Mouse (Mus musculus): ENCODE data around the gene Spata3.
A peak's percentile ranks its signal among the peaks of the same experiment; 100 is the strongest.
"Not testable (repeated sequence)": the region's sequence is repeated elsewhere in the genome, so short reads cannot be mapped to it uniquely, and the experiment has no call there.

Gene Spata3

DNA sequence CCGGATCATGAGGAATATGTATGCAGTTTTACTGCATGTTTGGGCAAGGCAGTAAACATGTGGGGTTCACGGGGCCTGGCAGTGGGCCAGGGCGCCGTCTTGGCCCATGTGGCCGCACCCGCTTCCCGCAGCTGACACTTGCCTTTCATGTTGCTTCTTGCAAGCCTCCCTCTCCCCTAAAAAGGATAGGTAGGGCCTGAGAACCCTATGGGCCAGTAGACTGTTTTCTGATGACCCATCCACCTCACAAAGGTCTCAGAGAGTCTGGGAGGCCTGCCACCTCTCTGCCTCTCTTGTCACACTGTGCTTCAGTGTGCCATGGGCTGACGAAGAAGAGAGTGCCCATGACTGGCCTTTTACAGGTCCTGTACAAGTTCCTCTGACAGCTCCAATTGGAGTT, at the start of gene Spata3:
TSS of gene Spata3 (plus strand) at position 301 of the 400 bp plus-strand sequence.
- DNase-seq (ENCODE audit: low read depth, low spot score): no peak

DNA sequence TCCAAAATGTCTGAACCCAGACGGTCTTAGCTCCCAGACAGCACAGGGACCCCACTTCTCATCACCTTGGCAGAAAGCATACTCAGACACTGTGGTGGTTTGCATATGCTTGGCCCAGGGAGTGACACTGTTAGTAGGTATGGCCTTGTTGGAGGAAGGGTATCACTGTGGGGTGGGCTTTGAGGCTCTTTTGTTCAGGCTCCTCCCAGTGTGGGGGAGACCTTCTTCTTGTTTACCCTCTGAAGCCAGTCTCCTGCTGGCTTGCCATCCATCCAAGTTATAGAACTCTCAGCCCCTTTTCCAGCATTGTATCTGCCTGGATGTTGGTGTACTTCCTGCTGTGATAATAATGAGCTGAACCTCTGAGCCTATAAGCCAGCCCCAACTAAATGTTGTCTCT, 47.5 kb upstream of the Spata3 start:
- DNase-seq (ENCODE audit: low read depth, low spot score): no peak

DNA sequence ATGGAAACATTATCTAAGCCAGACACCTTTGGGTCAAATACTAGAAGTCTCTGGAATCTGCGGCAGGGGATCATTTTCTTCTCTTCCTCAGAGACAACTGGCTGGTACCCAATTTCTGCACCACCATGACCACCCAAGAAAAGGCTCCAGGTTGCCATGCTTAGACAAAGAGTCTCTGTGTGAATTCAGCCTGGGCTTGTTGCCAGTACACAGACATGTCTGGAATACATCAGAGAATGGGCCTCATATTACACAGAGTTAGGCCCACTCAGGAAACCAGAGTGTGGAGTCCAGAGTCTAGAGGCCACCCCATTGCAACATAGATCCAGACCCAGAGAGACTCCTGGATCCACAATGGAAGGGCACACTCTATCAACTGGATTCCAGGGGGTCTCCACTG, 47.1 kb upstream of the Spata3 start:
- DNase-seq (ENCODE audit: low read depth, low spot score): no peak

DNA sequence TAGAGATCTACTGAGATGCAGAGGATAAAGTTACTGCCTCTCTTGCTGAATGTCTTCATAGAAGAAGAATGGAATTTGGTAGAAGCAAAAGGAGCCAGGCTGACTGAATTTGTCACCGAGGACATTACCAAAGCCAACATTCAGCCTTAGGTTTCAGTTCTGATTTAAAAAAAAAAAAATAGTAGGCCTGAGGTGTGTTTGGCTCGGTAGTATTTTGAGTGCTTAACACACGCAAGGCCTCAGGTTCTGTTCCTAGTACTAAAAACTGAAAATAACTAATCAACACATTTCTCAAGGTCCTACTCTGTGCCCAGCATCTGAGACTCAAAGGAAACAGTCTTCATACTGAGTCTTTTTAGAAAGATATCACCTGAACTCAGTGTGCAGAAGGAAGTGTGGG, 45.5 kb upstream of the Spata3 start:
- no peak for DNase-seq (ENCODE audit: low read depth, low spot score)

DNA sequence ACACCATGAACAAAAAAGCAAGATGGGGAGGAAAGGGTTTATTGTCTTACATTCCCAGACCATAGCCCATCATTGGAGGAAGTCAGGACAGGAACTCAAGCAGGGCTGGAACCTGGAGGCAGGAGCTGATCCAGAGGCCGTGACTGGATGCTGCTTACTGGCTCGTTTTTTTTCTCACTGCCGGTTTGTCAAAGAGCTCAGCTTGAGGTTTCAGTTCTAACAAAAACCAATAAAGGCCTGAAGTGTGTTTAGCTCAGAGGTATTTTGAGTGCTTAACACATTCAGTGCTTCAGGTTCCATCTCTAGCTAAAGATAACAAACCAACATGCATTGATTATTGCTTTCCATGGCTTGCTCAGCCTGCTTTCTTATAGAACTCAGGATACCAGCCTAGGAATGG, 44.3 kb upstream of the Spata3 start:
- no peak for DNase-seq (ENCODE audit: low read depth, low spot score)

DNA sequence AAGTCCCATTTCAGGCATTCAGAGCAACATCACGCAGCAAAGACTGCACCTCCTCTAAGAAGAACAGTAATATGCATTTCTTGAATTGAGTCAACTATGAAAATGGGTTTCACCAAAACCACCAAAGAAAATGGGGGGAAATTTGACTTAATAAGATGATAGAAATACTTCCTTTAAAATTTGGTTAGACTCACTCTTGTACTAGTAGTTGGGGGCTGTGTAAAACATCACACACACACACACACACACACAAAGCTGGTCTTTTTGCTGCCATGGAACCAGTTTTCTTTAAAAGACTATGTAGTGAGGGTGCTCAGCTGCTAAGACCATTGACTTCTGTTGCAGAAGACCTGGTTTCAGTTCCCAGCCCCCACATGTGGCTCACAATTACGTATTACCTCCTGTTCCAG, 43.1 kb upstream of the Spata3 start:
- no peak for DNase-seq (ENCODE audit: low read depth, low spot score)

DNA sequence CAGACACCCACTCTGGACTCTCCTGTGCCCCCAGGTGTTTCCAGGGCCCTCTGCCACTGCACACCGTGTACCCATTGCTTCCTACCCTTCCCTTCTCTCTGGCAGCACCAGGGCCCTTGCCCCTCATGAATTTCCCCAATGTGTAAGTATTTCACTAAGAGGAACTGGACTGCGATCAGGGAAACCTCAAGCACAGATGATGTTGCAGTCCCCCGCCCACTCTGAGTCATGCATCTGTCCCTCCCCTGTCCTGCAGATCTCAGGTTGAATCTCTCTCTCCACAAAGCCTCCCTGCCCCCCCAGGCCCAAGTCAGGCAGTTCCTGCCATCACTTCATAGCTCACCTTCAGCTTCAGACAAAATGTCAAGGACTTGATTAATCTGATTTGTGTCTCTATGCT, 38.9 kb upstream of the Spata3 start:
- DNase-seq (ENCODE audit: low read depth, low spot score): no peak

DNA sequence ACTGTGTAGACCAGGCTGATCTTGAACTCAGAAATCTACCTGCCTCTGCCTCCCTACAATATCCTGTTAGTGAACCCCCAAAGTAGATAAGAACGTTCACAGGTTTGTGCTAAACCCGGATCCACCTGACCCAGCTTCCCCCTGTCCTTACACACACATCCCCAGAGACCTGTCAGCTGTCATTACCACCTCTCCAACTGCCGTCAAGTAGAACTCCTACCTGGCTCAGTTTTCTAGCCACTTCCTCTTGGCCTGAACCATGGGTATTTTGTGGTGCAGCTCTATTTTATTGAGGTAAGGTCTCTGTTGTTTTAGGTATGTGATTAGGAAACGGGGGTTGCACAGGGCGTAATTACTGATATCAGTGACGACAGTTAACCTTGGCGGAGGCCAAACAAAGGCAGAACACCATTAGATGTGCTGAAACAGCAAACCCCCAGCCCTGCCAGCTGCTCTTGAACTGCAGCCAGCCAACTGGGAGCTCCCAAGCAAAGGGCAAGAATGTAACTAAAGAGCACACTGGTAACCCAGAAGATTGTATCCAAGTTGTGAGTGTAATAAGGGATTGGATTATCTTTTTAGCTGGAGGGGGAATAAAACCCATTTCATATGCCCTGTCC, 34.8 kb upstream of the Spata3 start:
- DNase-seq (ENCODE audit: low read depth, low spot score): peak; percentile 4

DNA sequence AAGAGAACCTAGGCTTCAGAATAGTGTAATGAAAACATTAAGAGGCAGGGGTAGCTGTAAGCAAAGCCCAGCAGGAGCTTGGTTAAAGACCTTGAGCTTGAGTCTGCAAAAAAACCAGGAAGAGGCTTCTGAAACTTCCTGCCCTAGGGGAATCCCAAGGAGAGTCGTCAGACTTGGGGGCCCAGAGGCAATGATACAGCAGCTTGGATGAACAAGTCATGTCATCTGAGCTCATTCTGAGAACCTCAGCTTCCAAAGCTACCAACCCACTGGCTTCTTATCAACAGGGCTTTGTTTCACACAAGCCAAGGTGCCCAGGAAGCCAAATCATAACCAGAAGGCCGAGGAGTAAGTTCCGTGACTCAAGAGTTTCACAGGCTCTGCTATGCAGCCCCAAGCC, 30.8 kb upstream of the Spata3 start:
- no peak for DNase-seq (ENCODE audit: low read depth, low spot score)

DNA sequence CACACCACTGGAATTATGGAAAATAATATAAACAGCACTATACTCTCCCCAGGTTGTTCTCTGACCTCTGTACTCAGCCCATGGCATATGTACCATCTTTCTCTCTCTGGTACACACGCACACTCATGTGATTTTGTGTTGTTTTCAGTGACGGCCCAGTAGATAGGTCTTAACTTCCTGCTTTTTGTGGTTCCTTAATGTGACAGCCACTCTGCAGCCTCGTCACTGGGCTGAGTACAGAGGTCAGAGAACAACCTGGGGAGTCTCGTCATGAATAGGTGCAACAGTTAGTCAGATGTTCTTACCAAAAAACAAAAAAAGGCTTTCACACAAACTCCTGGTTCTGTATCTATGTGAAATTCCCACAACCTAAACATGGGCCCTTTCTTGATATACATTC, 28.3 kb upstream of the Spata3 start:
- no peak for DNase-seq (ENCODE audit: low read depth, low spot score)

DNA sequence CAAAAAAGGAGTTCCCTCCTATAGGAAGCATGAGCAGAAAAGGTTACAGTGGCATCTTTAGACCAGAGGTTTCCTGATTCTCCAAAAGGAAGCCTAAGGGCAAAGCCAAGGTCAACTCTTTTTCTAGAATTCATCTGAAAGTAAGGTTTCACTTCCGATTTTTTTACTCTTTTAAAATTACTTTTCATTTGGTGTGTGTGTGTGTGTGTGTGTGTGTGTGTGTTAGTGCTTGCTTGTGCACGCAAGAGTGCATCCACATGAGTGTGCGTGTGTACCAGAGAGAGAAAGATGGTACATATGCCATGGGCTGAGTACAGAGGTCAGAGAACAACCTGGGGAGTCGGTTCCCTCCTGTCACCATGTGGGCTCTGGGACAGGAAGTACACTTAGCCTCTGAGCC, 27.7 kb upstream of the Spata3 start:
- DNase-seq (ENCODE audit: low read depth, low spot score): not testable (repeated sequence)

DNA sequence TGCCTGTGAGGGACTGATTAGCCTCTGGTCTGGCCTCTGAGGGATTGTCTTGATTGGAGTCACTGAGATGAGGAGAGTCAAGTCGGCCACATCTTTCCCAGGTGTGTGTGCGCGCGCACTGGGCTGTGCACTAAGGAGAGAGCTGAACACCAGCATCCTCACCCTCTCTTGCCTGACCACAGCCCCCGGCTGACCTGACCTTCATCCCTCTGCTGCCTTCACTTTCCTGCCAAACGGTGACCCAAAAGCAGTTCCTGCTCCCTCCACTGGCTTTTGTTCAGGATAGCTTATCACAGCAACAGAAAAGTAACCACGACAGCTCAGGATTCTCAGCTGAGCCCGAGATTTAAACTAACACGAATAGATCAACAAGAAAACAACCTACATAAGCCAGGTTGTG, 24.4 kb upstream of the Spata3 start:
- DNase-seq (ENCODE audit: low read depth, low spot score): no peak

DNA sequence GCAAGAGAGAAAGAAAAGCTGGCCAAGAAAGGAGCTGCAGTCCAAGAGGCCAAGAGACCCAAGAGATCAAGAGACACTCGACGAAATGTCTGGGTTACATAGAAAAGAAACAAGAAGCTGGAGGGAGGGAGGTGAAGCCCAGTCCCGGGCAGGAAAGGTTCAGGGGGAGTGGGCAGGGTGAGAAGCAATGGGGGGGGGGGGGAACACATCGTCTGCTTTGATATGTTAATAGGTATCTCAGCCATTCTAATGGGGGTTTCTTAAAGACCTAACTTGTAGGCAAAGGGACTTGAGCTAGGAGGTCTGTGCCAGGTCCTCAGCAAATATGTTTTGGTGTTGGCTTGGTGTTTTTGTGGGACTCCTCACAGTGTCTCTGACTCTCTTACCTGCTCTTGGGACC, 23.1 kb upstream of the Spata3 start:
- DNase-seq (ENCODE audit: low read depth, low spot score): no peak

DNA sequence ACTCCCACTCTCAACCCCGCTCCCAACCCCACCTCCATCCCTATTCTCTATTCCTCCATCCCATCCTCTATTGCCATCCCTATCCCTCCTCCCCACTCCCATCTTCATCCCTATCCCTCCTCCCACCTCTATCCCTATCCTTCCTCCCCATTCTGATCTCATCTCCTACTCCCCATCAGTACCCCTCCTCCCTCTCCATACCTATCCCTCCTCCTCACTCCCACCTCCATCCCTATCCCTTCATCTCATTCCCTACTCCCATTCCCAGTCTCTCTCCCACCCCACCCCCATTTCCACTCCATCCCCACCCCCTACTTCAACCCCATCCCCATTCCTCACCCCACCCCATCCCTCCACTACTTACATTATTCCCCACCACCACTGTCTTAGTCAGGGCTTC, 19.4 kb upstream of the Spata3 start:
- no peak for DNase-seq (ENCODE audit: low read depth, low spot score)

DNA sequence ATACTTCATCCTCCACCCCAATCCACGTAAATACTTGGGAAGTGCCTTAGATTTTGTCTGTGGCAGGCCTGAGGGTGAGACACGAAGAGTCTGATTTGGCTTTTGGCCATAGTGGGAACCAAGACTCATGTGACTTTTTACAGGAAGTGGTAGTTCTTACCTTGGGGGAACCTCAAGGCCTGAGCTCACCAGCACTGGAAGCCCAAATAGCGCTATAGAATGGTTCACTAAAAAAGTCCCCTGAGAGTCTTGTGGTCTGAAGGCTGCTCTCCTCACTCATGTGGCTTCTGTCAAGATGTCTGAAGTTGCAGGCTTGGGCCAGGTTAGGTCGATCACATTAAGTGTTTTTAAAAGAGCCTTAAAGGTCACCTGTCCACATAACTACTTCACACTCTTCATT, 18.6 kb upstream of the Spata3 start:
- DNase-seq (ENCODE audit: low read depth, low spot score): no peak

DNA sequence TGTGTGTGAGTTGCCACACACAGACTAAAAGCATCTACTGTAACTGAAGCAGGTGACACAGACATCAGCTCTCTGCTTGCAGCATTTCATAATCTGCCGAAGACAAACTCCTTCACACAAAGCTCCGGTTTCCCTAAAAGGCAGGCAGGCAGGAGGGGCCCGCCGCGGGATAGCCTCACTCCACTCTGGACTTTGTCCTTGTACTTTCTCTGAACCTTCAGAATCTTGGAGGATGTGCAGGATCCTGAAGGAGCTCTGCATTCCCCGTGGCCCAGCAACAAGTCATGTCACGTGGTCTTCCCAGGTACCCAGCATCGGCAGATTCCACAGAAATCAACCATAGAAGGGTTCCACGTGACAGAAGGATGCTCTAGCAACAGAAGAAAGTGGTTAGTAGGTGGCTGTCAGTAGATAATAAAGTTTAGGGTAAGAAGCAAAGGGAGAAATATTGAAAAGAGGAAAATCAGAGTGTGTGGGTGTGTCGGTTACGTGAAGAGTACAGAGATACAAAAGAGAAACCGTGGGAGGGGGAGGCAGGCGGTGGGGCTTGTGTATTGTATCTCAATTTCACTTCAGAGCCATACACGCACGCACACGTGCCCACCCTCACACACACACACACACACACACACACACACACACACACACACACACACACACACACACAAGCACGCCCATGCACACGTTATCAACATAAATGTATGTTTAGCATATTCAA, 16.6 kb upstream of the Spata3 start:
- no peak for DNase-seq (ENCODE audit: low read depth, low spot score)

DNA sequence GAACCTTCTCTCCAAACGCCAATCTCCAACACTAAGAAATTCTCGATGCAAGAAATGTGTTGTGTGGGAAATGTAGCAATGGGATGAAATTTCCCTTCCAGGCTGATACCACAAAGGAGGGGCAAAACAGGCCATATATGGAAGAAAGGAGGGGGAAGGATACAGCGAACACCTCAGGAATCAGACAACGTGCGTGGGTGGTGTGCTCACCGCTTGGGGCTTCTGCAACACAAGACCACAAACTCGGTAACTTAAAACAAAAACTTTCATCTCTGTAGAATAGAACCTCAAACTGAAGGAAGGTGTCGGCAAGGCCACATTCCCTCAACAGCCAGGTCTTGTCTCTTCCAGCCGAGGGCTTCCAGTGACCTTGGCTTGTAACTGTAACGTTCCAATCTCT, 11.1 kb upstream of the Spata3 start:
- no peak for DNase-seq (ENCODE audit: low read depth, low spot score)

DNA sequence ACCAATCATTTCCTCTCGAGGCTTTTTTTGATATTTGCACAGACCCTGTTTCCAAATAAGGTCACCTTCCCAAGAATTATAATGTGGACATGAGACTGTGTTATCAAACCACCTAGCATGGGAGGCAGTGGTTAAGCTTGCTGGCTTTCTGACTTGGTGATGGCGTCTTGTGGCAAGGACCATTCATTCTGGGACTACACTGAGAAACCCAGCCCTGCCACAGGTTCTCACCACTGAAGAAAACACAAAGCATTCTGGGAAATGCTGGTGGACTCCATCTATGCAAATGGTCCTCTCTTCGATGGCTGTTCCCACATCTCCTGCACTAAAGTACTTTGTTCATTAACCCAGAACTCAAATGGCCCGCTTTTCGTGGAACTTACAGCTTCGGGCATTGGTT, 10.6 kb upstream of the Spata3 start:
- DNase-seq (ENCODE audit: low read depth, low spot score): no peak

DNA sequence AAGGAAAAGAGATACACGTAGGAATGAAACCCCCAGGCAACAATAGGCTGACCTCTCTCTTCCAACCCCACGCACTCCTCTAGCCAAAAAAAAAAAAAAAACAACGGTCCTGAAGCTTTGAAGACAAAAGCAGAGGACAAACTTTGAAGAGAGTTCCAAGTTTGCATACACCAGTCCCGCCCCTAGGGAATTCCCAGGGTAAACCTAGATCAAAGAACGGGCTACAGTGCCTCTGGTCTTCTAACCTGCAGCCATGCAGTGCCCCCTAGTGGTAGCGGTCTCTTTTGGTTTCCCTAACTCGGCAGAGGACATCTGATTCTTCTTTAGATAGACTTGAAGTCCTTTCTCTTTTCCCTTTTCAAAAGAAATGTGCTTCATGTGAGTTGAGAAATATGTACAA, 8.8 kb upstream of the Spata3 start:
- peak; percentile 76 for DNase-seq (ENCODE audit: low read depth, low spot score)

DNA sequence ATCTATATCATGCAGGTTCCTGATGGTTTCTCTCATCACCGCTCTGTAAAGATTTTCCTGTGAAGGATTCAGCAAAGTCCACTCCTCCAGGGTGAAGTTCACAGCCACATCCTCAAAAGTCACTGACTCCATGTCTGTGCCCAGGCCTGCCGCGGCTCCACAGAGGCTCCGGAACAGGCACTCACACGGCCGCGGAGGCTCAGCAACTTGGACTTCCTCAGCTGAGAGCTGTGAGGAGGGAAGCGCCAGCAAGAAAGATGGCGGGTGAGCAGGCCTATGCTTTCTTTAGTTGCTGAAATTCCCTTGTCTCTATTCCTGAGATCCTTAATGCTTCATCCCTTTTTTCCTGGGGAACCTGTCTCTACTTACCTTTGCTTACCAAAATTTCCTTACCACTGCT, 858 bp upstream of the Spata3 start:
- not testable (repeated sequence) for DNase-seq (ENCODE audit: low read depth, low spot score)

DNA sequence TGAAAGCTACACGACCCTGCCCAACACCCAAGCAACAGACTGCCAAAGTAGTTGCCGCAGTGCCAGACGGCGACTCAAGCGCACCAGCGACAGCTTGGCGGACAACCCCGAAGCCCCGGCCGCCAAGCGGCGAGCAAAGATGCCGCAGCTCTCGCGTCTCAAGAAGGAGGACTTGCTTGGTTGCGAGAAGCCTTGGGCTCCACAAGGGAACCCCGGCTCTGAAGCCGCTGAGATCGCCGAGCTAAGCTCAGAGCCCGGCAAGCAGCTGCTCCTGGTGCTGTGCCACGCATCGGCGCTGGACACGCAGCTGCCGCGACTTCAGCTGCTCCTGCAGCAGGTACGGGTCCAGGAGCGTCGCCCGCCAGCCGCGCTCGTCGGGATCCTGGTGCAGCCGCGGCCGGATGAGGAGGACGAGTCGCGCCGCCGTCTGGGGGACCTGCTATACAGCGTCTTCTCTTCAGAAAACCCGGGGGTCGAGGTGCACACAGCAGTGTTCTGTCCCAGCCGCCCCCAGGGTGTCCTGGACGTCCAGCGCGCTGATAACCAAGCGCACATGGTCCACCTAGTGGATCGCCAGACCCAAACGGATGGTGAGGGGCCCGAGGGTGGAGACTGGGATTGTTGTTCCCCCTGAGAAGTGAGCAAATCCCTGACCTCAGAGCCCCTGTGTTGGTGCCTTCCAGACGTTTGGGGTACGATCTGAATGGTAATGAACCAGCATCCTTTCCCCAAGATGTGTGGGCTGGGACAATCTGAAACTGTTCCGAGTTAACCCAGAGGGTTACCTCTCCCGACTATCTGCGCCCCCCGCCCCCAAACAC, 1.8 kb downstream of the Spata3 start:
- no peak for DNase-seq (ENCODE audit: low read depth, low spot score)

DNA sequence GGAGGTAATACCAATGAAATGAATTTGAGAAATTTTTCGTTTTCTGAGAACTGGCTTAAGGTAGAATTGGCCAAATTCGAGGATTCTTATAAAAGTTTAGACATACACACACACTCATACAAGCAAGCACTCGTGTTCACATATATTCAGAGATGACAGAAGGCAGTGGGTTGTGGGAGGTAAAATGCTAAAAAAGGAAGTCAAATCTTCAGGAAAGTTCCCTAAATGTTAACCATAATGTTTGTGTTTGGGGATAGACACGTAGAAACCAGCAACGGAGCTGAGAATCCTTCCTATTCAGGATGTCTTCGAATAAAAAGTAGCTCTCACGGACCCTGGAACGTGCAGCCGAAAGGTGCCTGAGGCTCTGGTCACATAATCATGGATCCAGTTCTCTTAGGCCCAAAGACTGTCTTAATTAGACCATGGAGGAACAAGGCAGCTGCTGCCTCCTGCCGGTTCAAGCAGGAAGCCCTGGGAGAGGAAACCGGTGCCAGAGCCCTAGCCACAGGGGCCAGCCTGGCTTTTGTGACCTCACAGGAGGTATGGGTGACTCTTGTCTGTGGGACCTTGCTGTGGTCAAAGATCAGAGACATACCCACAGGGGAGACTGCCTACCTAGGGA, 4.9 kb downstream of the Spata3 start:
- DNase-seq (ENCODE audit: low read depth, low spot score): no peak
